Mouse (Mus musculus): Measurements from ENCODE around the gene Myom1. TPM values are rescaled to one million over a fixed set of nuclear protein-coding genes. Genes with fewer than 3 reads are reported as not detected.

Gene Myom1
- polyA plus RNA-seq, 1 experiment from 2014 or later, result 2.6 TPM

- Histone ChIP-seq H3K9ac (no peak overlapping the region), H3K4me1 (replicated peaks) (no peaks in the 10 kb centered on the region), H3K36me3 (replicated peaks) (no peaks in the 10 kb centered on the region), H3K4me3 (replicated peaks) (no peak overlapping the region), H3K4me2 (no peak overlapping the region), H3K27ac (replicated peaks) (no peak overlapping the region), H3K27me3 (no peaks in the 10 kb centered on the region), H3K9me3 (replicated peaks) (no peaks in the 10 kb centered on the region)
- WGBS (ENCODE audit: insufficient replicate concordance), result 66% methylated on average over 15 of the region's 15 CpGs
- ATAC-seq (ENCODE audit: insufficient read depth), result no peak
Observed at GRCm38 (mm10) chr17:71018616-71019308, 16.3 kb downstream of the Myom1 start.

GRCm38 (mm10) chr17:71019309-71019655, 16.8 kb downstream of the Myom1 start:
- Histone ChIP-seq H3K27me3 (no peaks in the 10 kb centered on the region), H3K4me2 (no peak overlapping the region), H3K27ac (replicated peaks) (no peak overlapping the region), H3K4me1 (replicated peaks) (no peaks in the 10 kb centered on the region), H3K36me3 (replicated peaks) (no peaks in the 10 kb centered on the region), H3K9ac (no peak overlapping the region), H3K4me3 (replicated peaks) (no peak overlapping the region), H3K9me3 (replicated peaks) (no peaks in the 10 kb centered on the region)
- WGBS (ENCODE audit: insufficient replicate concordance), result 31% methylated on average over 6 of the region's 6 CpGs
- no peak for ATAC-seq (ENCODE audit: insufficient read depth)

GRCm38 (mm10) chr17:71019860-71020259, 17.4 kb downstream of the Myom1 start:
- Histone ChIP-seq H3K27ac (replicated peaks) (no peak overlapping the region), H3K4me1 (replicated peaks) (no peaks in the 10 kb centered on the region), H3K4me2 (no peak overlapping the region), H3K27me3 (no peaks in the 10 kb centered on the region), H3K4me3 (replicated peaks) (no peak overlapping the region), H3K9me3 (replicated peaks) (no peaks in the 10 kb centered on the region), H3K9ac (no peak overlapping the region), H3K36me3 (replicated peaks) (no peaks in the 10 kb centered on the region)
- WGBS (ENCODE audit: insufficient replicate concordance), result 49% methylated on average over 9 of the region's 9 CpGs
- no peak for ATAC-seq (ENCODE audit: insufficient read depth)

GRCm38 (mm10) chr17:71022841-71023240, 20.4 kb downstream of the Myom1 start:
- no peaks in the 10 kb centered on the region for H3K9me3 ChIP-seq (replicated peaks)

GRCm38 (mm10) chr17:71024071-71024470, 21.6 kb downstream of the Myom1 start:
- Histone ChIP-seq H3K36me3 (replicated peaks) (no peaks in the 10 kb centered on the region), H3K4me1 (replicated peaks) (no peaks in the 10 kb centered on the region), H3K27ac (replicated peaks) (no peak overlapping the region), H3K9ac (no peak overlapping the region), H3K4me2 (no peak overlapping the region), H3K4me3 (replicated peaks) (no peak overlapping the region), H3K27me3 (no peaks in the 10 kb centered on the region), H3K9me3 (replicated peaks) (no peaks in the 10 kb centered on the region)
- WGBS (ENCODE audit: insufficient replicate concordance), result 85% methylated on average over 10 of the region's 10 CpGs
- ATAC-seq (ENCODE audit: insufficient read depth), result no peak

More at GRCm38 (mm10) chr17:71022841-71023240, 20.4 kb downstream of the Myom1 start:
- ATAC-seq (ENCODE audit: insufficient read depth), result no peak
- Histone ChIP-seq H3K4me2 (no peak overlapping the region), H3K4me1 (replicated peaks) (no peaks in the 10 kb centered on the region), H3K4me3 (replicated peaks) (no peak overlapping the region), H3K9ac (no peak overlapping the region), H3K27me3 (no peaks in the 10 kb centered on the region), H3K27ac (replicated peaks) (no peak overlapping the region), H3K36me3 (replicated peaks) (no peaks in the 10 kb centered on the region)
- WGBS (ENCODE audit: insufficient replicate concordance), result 68% methylated on average over 13 of the region's 13 CpGs

GRCm38 (mm10) chr17:71025922-71026321, 23.5 kb downstream of the Myom1 start:
- H3K9me3 ChIP-seq (replicated peaks), result no peaks in the 10 kb centered on the region
- no peaks in the 10 kb centered on the region for H3K36me3 ChIP-seq (replicated peaks)
- ATAC-seq (ENCODE audit: insufficient read depth), result no peak

GRCm38 (mm10) chr17:71027186-71027585, 24.8 kb downstream of the Myom1 start:
- no peaks in the 10 kb centered on the region for H3K4me1 ChIP-seq (replicated peaks)
- ATAC-seq (ENCODE audit: insufficient read depth), result no peak
- no peak overlapping the region for H3K9ac ChIP-seq
- H3K4me2 ChIP-seq, result no peak overlapping the region
- no peaks in the 10 kb centered on the region for H3K9me3 ChIP-seq (replicated peaks)
- no peaks in the 10 kb centered on the region for H3K27me3 ChIP-seq
- H3K27ac ChIP-seq (replicated peaks), result no peak overlapping the region
- 65% methylated on average over 3 of the region's 3 CpGs for WGBS (ENCODE audit: insufficient replicate concordance)
- H3K4me3 ChIP-seq (replicated peaks), result no peak overlapping the region
- H3K36me3 ChIP-seq (replicated peaks), result no peaks in the 10 kb centered on the region

More at GRCm38 (mm10) chr17:71025922-71026321, 23.5 kb downstream of the Myom1 start:
- no peak overlapping the region for H3K4me3 ChIP-seq (replicated peaks)
- no peaks in the 10 kb centered on the region for H3K27me3 ChIP-seq
- no peak overlapping the region for H3K4me2 ChIP-seq
- H3K4me1 ChIP-seq (replicated peaks), result no peaks in the 10 kb centered on the region
- 60% methylated on average over 8 of the region's 8 CpGs for WGBS (ENCODE audit: insufficient replicate concordance)
- H3K9ac ChIP-seq, result no peak overlapping the region
- H3K27ac ChIP-seq (replicated peaks), result no peak overlapping the region

GRCm38 (mm10) chr17:71032719-71033118, 30.3 kb downstream of the Myom1 start:
- WGBS (ENCODE audit: insufficient replicate concordance), result 78% methylated on average over 10 of the region's 10 CpGs
- no peaks in the 10 kb centered on the region for H3K9me3 ChIP-seq (replicated peaks)
- no peak overlapping the region for H3K4me3 ChIP-seq (replicated peaks)
- H3K27ac ChIP-seq (replicated peaks), result no peak overlapping the region
- H3K27me3 ChIP-seq, result no peaks in the 10 kb centered on the region
- H3K4me1 ChIP-seq (replicated peaks), result no peaks in the 10 kb centered on the region
- no peak overlapping the region for H3K4me2 ChIP-seq
- H3K9ac ChIP-seq, result no peak overlapping the region
- no peaks in the 10 kb centered on the region for H3K36me3 ChIP-seq (replicated peaks)
- no peak for ATAC-seq (ENCODE audit: insufficient read depth)

- Histone ChIP-seq H3K9me3 (replicated peaks) (no peaks in the 10 kb centered on the region), H3K9ac (no peak overlapping the region), H3K36me3 (replicated peaks) (no peaks in the 10 kb centered on the region), H3K27ac (replicated peaks) (no peak overlapping the region), H3K4me2 (no peak overlapping the region), H3K4me1 (replicated peaks) (no peaks in the 10 kb centered on the region), H3K27me3 (no peaks in the 10 kb centered on the region), H3K4me3 (replicated peaks) (no peak overlapping the region)
- WGBS (ENCODE audit: insufficient replicate concordance), result 42% methylated on average over 5 of the region's 5 CpGs
- ATAC-seq (ENCODE audit: insufficient read depth), result no peak
Observed at GRCm38 (mm10) chr17:71034472-71034871, 32.0 kb downstream of the Myom1 start.

- Histone ChIP-seq H3K27ac (replicated peaks) (no peak overlapping the region), H3K4me1 (replicated peaks) (no peaks in the 10 kb centered on the region), H3K9me3 (replicated peaks) (no peaks in the 10 kb centered on the region), H3K9ac (no peak overlapping the region), H3K4me3 (replicated peaks) (no peak overlapping the region), H3K36me3 (replicated peaks) (no peaks in the 10 kb centered on the region), H3K4me2 (no peak overlapping the region), H3K27me3 (no peaks in the 10 kb centered on the region)
- ATAC-seq (ENCODE audit: insufficient read depth), result no peak
- 72% methylated on average over 7 of the region's 7 CpGs for WGBS (ENCODE audit: insufficient replicate concordance)
Observed at GRCm38 (mm10) chr17:71037188-71037587, 34.8 kb downstream of the Myom1 start.

- no peaks in the 10 kb centered on the region for H3K36me3 ChIP-seq (replicated peaks)
- H3K4me1 ChIP-seq (replicated peaks), result no peaks in the 10 kb centered on the region
- no peak overlapping the region for H3K9ac ChIP-seq
- no peak for ATAC-seq (ENCODE audit: insufficient read depth)
- WGBS (ENCODE audit: insufficient replicate concordance), result 71% methylated on average over 5 of the region's 5 CpGs
- no peak overlapping the region for H3K27ac ChIP-seq (replicated peaks)
- no peaks in the 10 kb centered on the region for H3K9me3 ChIP-seq (replicated peaks)
- no peaks in the 10 kb centered on the region for H3K27me3 ChIP-seq
- no peak overlapping the region for H3K4me3 ChIP-seq (replicated peaks)
- H3K4me2 ChIP-seq, result no peak overlapping the region
Observed at GRCm38 (mm10) chr17:71038812-71039211, 36.4 kb downstream of the Myom1 start.
